Mouse (Mus musculus) liver, embryonic 14.5 days (tissue): ENCODE measurements around the gene Tbcd. TPM values are rescaled to one million over a fixed set of nuclear protein-coding genes. Genes with fewer than 3 reads are reported as not detected.
A peak's percentile ranks its signal among the peaks of the same experiment; 100 is the strongest.

Experiments used
- ATAC-seq: fragments of 200-750 bp; cut with Nextera tagmentation; 2 replicates; pipeline ENCODE4 v1.8.0; 2017; ENCODE audit warnings: moderate number of reproducible peaks, mild to moderate bottlenecking, moderate library complexity; ENCODE audit not compliant: insufficient read depth
- DNase-seq, 3 experiments: peaks; one replicate each; pipeline ENCODE4 v3.0.0-alpha.2; 2012 to 2013; ENCODE audit warnings: low read depth in 3 of 3, low spot score in 3 of 3
- H3K27ac ChIP-seq: fragments of 300-500 bp; sonication (generic); 2 replicates; pipeline ENCODE4 v1.5.1; 2014; ENCODE audit warnings: moderate library complexity, mild to moderate bottlenecking, control low read depth, inconsistent platforms
- H3K27me3 ChIP-seq: fragments of 300-500 bp; sonication (generic); 2 replicates; pipeline ENCODE4 v1.6.1; 2014; ENCODE audit warnings: mild to moderate bottlenecking, low read length, moderate library complexity; ENCODE audit not compliant: control insufficient read depth, insufficient read depth
- H3K36me3 ChIP-seq: fragments of 300-500 bp; sonication (generic); replicated peaks from 2 replicates; pipeline ENCODE4 v1.6.1; 2014; ENCODE audit warnings: low read depth; ENCODE audit not compliant: control insufficient read depth, insufficient read depth
- H3K4me1 ChIP-seq, 2 experiments: fragments of 200-500 bp in 1 of 2; fragments of 300-500 bp in 1 of 2; sonication (generic) in 1 of 2; replicated peaks; 2 replicates each; pipeline ENCODE4 v1.6.1; 2012 to 2014; ENCODE audit warnings: antibody characterized with exemption in 1 of 2, inconsistent platforms in 1 of 2, low read length in 1 of 2; ENCODE audit not compliant: control insufficient read depth in 2 of 2, insufficient read depth in 2 of 2
- H3K4me2 ChIP-seq: fragments of 300-500 bp; sonication (generic); 2 replicates; pipeline ENCODE4 v1.6.1; 2014; ENCODE audit warnings: low read depth, mild to moderate bottlenecking, control low read depth, moderate library complexity
- H3K4me3 ChIP-seq, 2 experiments: fragments of 200-500 bp in 1 of 2; fragments of 300-500 bp in 1 of 2; sonication (generic) in 1 of 2; 2 replicates each; pipeline ENCODE4 v1.5.1; 2012 to 2014; ENCODE audit warnings: low read depth in 2 of 2, low read length in 2 of 2, mild to moderate bottlenecking in 2 of 2, control low read depth in 1 of 2, inconsistent platforms in 1 of 2, moderate library complexity in 1 of 2; ENCODE audit not compliant: insufficient read depth in 1 of 2
- H3K9ac ChIP-seq: fragments of 300-500 bp; sonication (generic); replicated peaks from 2 replicates; pipeline ENCODE4 v1.6.1; 2014; ENCODE audit warnings: mild to moderate bottlenecking, control low read depth, moderate library complexity
- H3K9me3 ChIP-seq: fragments of 300-500 bp; sonication (generic); 2 replicates; pipeline ENCODE4 v1.6.1; 2016; ENCODE audit warnings: low read length, mixed read lengths; ENCODE audit not compliant: control insufficient read depth
- CTCF ChIP-seq: IDR thresholded peaks from 2 replicates; pipeline ENCODE4 v1.5.1; 2016; ENCODE audit warnings: antibody characterized with exemption, low read depth, control low read depth
- EP300 ChIP-seq: IDR thresholded peaks from 2 replicates; pipeline ENCODE4 v1.6.1; 2016; ENCODE audit warnings: antibody characterized with exemption, low read depth
- WGBS: fragments of 180-500 bp; shearing (Covaris S2); extraction: QIAGEN DNeasy Blood & Tissue Kit; methylation state at CpG from one replicate; pipeline ENCODE4 v1.1.7; 2014; ENCODE audit not compliant: insufficient replicate concordance; 5-methylcytosine and 5-hydroxymethylcytosine counted together
- polyA plus RNA-seq, 2 experiments: library from polyadenylated mRNA; depleted of rRNA in 1 of 2; stranded (reverse) in 1 of 2; unstranded in 1 of 2; fragments of >200 nt; fragmentation: Nextera tagmentation in 1 of 2; extraction: Ambion mirVana in 1 of 2; gene quantifications; 2 replicates each; pipeline versions ENCODE4 v1.2.1 to v1.2.3; 2012 to 2014

Gene Tbcd
- polyA plus RNA-seq, 2 experiments, result 15.6 to 20.4 TPM

DNA sequence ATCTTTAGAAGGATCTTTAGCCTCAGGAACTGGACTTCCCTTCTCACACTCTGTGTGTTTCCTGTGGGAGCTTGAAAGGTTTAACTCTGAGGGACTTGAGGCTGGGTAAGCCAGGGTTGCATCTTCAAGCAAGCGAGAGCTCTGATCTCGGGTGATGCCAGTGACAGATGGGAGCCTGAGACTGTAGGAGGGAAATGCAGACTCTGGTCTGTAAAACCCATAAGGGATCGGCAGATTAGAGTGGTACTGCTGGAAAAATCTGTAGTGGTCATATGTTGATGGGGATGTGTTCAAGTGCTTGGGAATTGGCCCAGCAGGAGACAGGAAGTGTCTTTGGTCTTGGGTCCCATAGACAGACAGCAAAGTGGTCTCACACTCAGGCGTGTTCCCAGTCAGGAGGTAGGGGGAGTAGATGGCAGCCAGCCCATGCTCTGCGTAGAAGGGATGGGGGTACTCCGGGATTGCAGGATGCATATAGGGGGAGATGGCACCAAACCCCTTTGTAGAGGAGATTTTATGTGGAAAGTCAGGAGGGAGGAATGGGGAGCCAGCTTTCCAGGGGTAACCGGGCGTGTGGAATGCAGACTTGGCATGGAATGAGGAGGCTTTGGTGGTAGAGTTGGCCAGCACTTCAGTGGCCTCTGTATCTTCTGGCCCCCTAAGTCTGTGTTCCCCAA lies 61.3 kb downstream of the Tbcd start:
- Histone ChIP-seq H3K9ac (no peak overlapping the region), H3K36me3 (no peaks in the 10 kb centered on the region), H3K9me3 (no peaks in the 10 kb centered on the region), H3K4me3 (no peak overlapping the region), H3K27me3 (no peaks in the 10 kb centered on the region), H3K4me2 (no peak overlapping the region), H3K4me1 (peaks cover 0 to 2% of the 10 kb centered on the region in 2 experiments; a peak in 1 of 4 replicates), H3K27ac (no peak overlapping the region)
- ATAC-seq, result no peak
- WGBS, result 88% methylated on average over 8 of the region's 8 CpGs
- TF ChIP-seq CTCF (no peak), EP300 (no peak)
- no peak for DNase-seq

DNA sequence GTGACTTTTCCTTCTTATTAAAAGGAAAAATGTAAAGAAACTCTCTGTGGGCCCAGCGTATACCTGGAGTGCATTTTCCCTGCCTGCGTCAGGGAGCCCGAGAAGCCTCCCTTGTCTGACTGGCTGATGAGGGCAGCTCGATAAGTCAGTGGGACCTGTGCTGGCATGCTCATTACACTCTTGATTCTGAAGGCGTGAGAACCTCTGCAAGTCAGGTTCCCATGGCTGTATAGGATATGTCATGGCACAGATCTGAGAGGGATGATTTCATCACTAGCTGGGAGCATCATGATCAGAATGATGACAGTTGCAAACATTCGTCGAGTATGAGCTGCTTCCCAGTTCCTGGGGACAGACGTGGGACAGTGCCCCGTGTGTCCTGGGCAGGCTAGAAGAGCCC lies 64.2 kb downstream of the Tbcd start:
- Histone ChIP-seq H3K36me3 (no peaks in the 10 kb centered on the region), H3K9ac (no peak overlapping the region), H3K9me3 (no peaks in the 10 kb centered on the region), H3K27ac (no peak overlapping the region), H3K27me3 (no peaks in the 10 kb centered on the region), H3K4me2 (no peak overlapping the region), H3K4me1 (peaks cover 0 to 4% of the 10 kb centered on the region in 2 experiments; a peak in 2 of 4 replicates), H3K4me3 (no peak overlapping the region)
- 86% methylated on average over 9 of the region's 9 CpGs for WGBS
- no peak for TF ChIP-seq CTCF
- no peak for TF ChIP-seq EP300
- ATAC-seq, result no peak
- DNase-seq, result no peak

- TF ChIP-seq CTCF (no peak), EP300 (no peak)
- Histone ChIP-seq H3K4me3 (no peak overlapping the region), H3K4me2 (no peak overlapping the region), H3K4me1 (peaks cover 0 to 4% of the 10 kb centered on the region in 2 experiments; a peak in 2 of 4 replicates), H3K36me3 (no peaks in the 10 kb centered on the region), H3K9ac (no peak overlapping the region), H3K9me3 (no peaks in the 10 kb centered on the region), H3K27ac (no peak overlapping the region), H3K27me3 (no peaks in the 10 kb centered on the region)
- 87% methylated on average over 3 of the region's 3 CpGs for WGBS
- no peak for ATAC-seq
- DNase-seq, result peak in 1 of 3 experiments; percentile 15
Measured at GRCm38 (mm10) chr11:121516906-121517305, 65.2 kb downstream of the Tbcd start.

DNA sequence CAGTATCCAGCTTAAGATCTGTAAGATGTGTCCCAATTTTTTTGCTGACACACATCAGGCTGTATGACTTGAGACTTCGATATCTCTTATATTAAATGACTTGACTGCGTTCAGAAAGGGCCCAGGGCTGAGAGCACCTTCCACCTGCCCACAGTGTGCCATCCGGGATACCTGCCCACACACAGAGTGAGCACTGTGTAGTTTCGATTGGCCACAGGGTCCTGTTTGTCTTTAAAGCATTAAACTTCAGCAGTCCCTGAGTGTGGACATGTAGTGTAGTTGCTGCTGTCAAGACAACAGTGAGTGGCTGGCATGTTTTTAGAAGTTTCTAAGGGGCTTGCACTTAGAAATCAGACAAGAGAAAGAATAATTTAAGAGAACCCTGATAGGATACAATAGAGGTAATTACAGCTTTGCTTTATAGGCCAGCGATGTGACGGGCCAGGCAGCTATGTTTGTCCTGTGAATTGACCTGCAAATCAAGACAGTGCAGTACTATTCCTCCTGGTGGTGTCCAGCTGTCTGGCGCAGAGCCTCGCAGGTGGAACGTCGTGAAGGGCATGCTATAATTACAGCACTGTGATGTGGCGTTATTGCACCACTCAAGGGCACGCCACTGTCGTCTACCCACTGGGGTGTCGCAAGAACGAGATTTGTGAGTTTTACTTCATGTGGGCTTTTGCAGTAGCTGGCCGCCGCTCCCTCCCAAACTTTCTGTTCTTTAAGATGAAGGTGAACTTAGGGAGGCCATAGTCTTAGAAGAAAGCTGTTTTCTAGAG lies 66.1 kb downstream of the Tbcd start:
- DNase-seq, result no peak
- H3K4me3 ChIP-seq, result no peak overlapping the region
- H3K9me3 ChIP-seq, result no peaks in the 10 kb centered on the region
- peaks cover 0 to 4% of the 10 kb centered on the region in 2 experiments; a peak in 2 of 4 replicates for H3K4me1 ChIP-seq
- ATAC-seq, result no peak
- no peak overlapping the region; the same call in 1 of the 2 replicates for H3K4me2 ChIP-seq
- WGBS, result 78% methylated on average over 17 of the region's 17 CpGs
- H3K27ac ChIP-seq, result no peak overlapping the region
- H3K36me3 ChIP-seq, result no peaks in the 10 kb centered on the region
- H3K27me3 ChIP-seq, result no peaks in the 10 kb centered on the region
- TF ChIP-seq CTCF (no peak), EP300 (no peak)
- H3K9ac ChIP-seq, result no peak overlapping the region

- no peak within 1 kb of the TSS; the same call in 1 of the 2 replicates for H3K4me2 ChIP-seq
- WGBS, result 72% methylated on average over 10 of the region's 10 CpGs
- H3K9ac ChIP-seq, result no peak within 1 kb of the TSS
- H3K27ac ChIP-seq, result no peak within 1 kb of the TSS
- peaks cover 0 to 4% of the 10 kb centered on the region in 2 experiments; a peak in 2 of 4 replicates for H3K4me1 ChIP-seq
- TF ChIP-seq EP300, result no peak
- TF ChIP-seq CTCF, result no peak
- no peaks in the 10 kb centered on the region for H3K36me3 ChIP-seq
- no peak within 1 kb of the TSS for H3K4me3 ChIP-seq
- no peaks in the 10 kb centered on the region for H3K9me3 ChIP-seq
- no peaks in the 10 kb centered on the region for H3K27me3 ChIP-seq
- DNase-seq (no peak), ATAC-seq (no peak)
Measured at GRCm38 (mm10) chr11:121519131-121519530, 67.4 kb downstream of the Tbcd start, which contains the start of gene Zfp750. Gene Zfp750 (minus strand): TSS chr11:121519333.
